Mouse (Mus musculus): ENCODE results near the gene Il20ra. TPM values are rescaled to one million over a fixed set of nuclear protein-coding genes. Genes with fewer than 3 reads are reported as not detected.

The Il20ra gene
- polyA plus RNA-seq, 1 experiment from 2014 or later, result 0.20 TPM

DNA sequence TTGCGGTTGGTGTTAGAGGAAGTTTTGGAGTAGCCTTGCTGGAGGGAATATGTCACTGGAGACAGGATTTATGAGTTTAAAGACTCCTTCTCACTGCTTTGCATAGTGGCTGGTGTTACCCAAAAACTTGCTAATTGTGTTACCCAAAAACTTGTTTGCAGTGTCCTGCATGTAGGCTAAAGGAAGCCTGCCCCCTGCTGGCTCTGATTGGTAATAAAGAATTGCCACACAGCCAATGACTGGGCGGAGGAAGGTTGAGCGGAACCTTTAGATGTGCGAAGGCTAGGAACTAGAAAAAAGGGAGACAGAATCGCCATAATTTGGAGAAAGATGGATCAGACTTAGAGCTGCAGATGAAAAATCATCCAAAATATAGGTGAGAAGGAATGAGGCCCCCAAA is 69.0 kb downstream of the Il20ra start:
- ATAC-seq (ENCODE audit: borderline replicate concordance, extremely low read depth, low FRiP score, low TSS enrichment), result no peak
- H3K9ac ChIP-seq, result no peak overlapping the region
- no peak overlapping the region for H3K4me2 ChIP-seq
- H3K36me3 ChIP-seq, result no peaks in the 10 kb centered on the region
- H3K27me3 ChIP-seq, result no peaks in the 10 kb centered on the region
- no peak overlapping the region for H3K27ac ChIP-seq
- no peaks in the 10 kb centered on the region for H3K4me1 ChIP-seq
- no peak overlapping the region for H3K4me3 ChIP-seq
- no peaks in the 10 kb centered on the region for H3K9me3 ChIP-seq
- WGBS, result 82% methylated on average over 5 of the region's 5 CpGs

- ATAC-seq (ENCODE audit: borderline replicate concordance, extremely low read depth, low FRiP score, low TSS enrichment), result no peak
- WGBS, result 69% methylated on average over 8 of the region's 8 CpGs
- H3K4me3 ChIP-seq, result no peak overlapping the region
- no peaks in the 10 kb centered on the region for H3K27me3 ChIP-seq
- no peaks in the 10 kb centered on the region for H3K9me3 ChIP-seq
- no peaks in the 10 kb centered on the region for H3K4me1 ChIP-seq
- no peak overlapping the region for H3K9ac ChIP-seq
- H3K27ac ChIP-seq, result no peak overlapping the region
- H3K4me2 ChIP-seq, result no peak overlapping the region
- H3K36me3 ChIP-seq, result no peaks in the 10 kb centered on the region
Measured at GRCm38 (mm10) chr10:19794996-19795395, 82.6 kb downstream of the Il20ra start.

DNA sequence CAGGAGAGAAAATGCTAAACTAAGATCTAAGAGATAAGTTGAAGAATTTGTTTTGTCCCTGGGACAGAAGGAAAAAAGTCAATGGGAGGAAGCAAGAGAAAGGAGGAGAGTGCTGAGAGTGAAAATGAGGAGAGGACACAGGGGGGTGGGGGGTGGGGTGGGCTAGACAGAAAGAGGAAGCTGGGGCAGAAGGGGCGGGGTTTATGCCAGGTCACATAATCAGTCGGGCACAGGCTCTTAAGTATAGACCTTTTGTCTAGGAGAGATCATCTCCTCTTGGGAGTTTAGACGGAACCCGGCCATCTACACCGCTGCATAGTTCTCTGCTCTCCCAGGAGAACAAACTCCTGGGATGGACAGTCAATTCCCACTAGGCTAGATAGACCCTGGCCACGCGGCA is 90.6 kb downstream of the Il20ra start:
- Histone ChIP-seq H3K27ac (no peak overlapping the region), H3K4me2 (no peak overlapping the region), H3K9me3 (no peaks in the 10 kb centered on the region), H3K9ac (no peak overlapping the region), H3K36me3 (no peaks in the 10 kb centered on the region), H3K27me3 (no peaks in the 10 kb centered on the region), H3K4me3 (no peak overlapping the region), H3K4me1 (no peaks in the 10 kb centered on the region)
- WGBS, result 75% methylated on average over 7 of the region's 7 CpGs
- ATAC-seq (ENCODE audit: borderline replicate concordance, extremely low read depth, low FRiP score, low TSS enrichment), result no peak

- H3K27me3 ChIP-seq, result no peaks in the 10 kb centered on the region
- no peaks in the 10 kb centered on the region for H3K36me3 ChIP-seq
- H3K9me3 ChIP-seq, result no peaks in the 10 kb centered on the region
- H3K27ac ChIP-seq, result no peak overlapping the region
- H3K4me2 ChIP-seq, result no peak overlapping the region
- no peak for ATAC-seq (ENCODE audit: borderline replicate concordance, extremely low read depth, low FRiP score, low TSS enrichment)
- H3K9ac ChIP-seq, result no peak overlapping the region
- no peak overlapping the region for H3K4me3 ChIP-seq
- no peaks in the 10 kb centered on the region for H3K4me1 ChIP-seq
- WGBS, result 72% methylated on average over 7 of the region's 7 CpGs
Measured at GRCm38 (mm10) chr10:19804763-19805162, 92.4 kb downstream of the Il20ra start.

Other genes starting within 250 kb of the Il20ra start
- gene Ifngr1, start 120.6 kb upstream of the Il20ra start, polyA plus RNA-seq (2015; fragmentation: Nextera tagmentation; extraction: Ambion mirVana), result 73.0 and 77.3 TPM in 2 replicates
- 0.15 TPM in 1 of 2 replicates, not detected in the other for gene Il22ra2, start 90.6 kb upstream of the Il20ra start, polyA plus RNA-seq (2015; fragmentation: Nextera tagmentation; extraction: Ambion mirVana)
- 0.98 and 1.0 TPM in 2 replicates for gene Slc35d3, start 138.9 kb downstream of the Il20ra start, polyA plus RNA-seq (2015; fragmentation: Nextera tagmentation; extraction: Ambion mirVana)
- gene Pex7, start 195.1 kb downstream of the Il20ra start, polyA plus RNA-seq (2015; fragmentation: Nextera tagmentation; extraction: Ambion mirVana), result 29.9 and 33.7 TPM in 2 replicates
- gene Map3k5, start 221.9 kb downstream of the Il20ra start, polyA plus RNA-seq (2015; fragmentation: Nextera tagmentation; extraction: Ambion mirVana), result 1.9 and 2.1 TPM in 2 replicates